Comparison of ENCODE assay signal across 11 mouse cellular contexts in the genomic region with DNA sequence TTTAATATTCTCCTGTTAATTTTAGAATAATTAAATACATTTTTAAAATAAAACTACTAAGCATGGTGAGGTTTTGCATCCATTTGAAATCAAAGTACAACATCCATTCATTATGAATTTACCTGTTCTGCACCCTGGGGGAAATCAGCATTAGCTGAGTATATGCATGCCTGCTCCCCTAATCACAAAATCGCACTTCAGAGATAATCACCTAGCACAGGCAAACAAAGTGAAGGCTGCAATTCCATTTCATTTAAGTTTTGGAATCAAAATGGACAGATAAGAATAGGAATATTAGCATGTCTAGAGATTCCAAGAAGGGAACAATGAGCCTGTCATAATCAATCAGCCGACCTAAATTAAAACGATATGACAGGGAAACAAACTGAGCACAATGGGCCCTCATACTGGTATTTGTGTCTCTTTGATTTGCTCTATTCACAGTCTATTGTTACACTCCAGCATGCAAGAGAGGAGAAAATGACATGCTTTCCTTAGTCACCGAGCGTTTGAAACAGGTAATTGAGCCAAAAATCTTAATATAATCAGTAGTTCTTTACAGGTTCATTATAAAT.
"Had no signal": no experiment of that assay in that cellular context is flagged by ENCODE, and none has a peak within 500 bp of the region (broad histone marks: within the 10 kb centered on the region; RNA-seq: fewer than 3 reads in every experiment).

No protein-coding gene starts in this region.

- H3K9me3 ChIP-seq: kidney, embryonic 15.5 days; limb, embryonic 10.5 days; liver, embryonic 15.5 days; midbrain, embryonic 12.5 days had no signal

- H3K4me3 ChIP-seq: kidney, embryonic 15.5 days; limb, embryonic 10.5 days; liver, embryonic 15.5 days; midbrain, embryonic 12.5 days had no signal

- H3K36me3 ChIP-seq: kidney, embryonic 15.5 days; limb, embryonic 10.5 days; liver, embryonic 15.5 days; midbrain, embryonic 12.5 days had no signal

- ATAC-seq: lung, postnatal 0 days had no signal

- H3K4me1 ChIP-seq: kidney, embryonic 15.5 days; limb, embryonic 10.5 days; liver, embryonic 15.5 days; midbrain, embryonic 12.5 days had no signal

- H3K27ac ChIP-seq: kidney, embryonic 15.5 days; limb, embryonic 10.5 days; liver, embryonic 15.5 days; midbrain, embryonic 12.5 days; stomach, postnatal 0 days had no signal

- DNase-seq: kidney, postnatal 14 days; lung, adult 2 months; lung, postnatal 36 days; thymus, postnatal 4 days had no signal

- H3K4me2 ChIP-seq: kidney, embryonic 15.5 days; liver, embryonic 11.5 days; liver, embryonic 15.5 days; midbrain, embryonic 12.5 days had no signal

- H3K9ac ChIP-seq: kidney, embryonic 15.5 days; liver, embryonic 15.5 days; midbrain, embryonic 12.5 days had no signal

- H3K27me3 ChIP-seq: kidney, embryonic 15.5 days; liver, embryonic 15.5 days; midbrain, embryonic 12.5 days had no signal
